Mouse (Mus musculus) small intestine, adult 2 months (tissue): Measurements from ENCODE around the gene Gm11562.
"Not testable (repeated sequence)": the region's sequence is repeated elsewhere in the genome, so short reads cannot be mapped to it uniquely, and the experiment has no call there.

Experiments
- CTCF ChIP-seq: fragments of 200-500 bp; IDR thresholded peaks from 2 replicates; pipeline ENCODE4 v1.5.1; 2012; ENCODE audit warnings: low read depth, mild to moderate bottlenecking, control low read depth, inconsistent platforms, low read length, moderate library complexity, mixed read lengths; ENCODE audit not compliant: insufficient replicate concordance, insufficient read length; ENCODE audit errors: extremely low read depth
- POLR2A ChIP-seq: fragments of 200-500 bp; IDR thresholded peaks from 2 replicates; pipeline ENCODE4 v1.6.1; 2012; ENCODE audit warnings: low read depth, mild to moderate bottlenecking, control low read depth, inconsistent platforms, low read length, moderate library complexity

GRCm38 (mm10) chr11:99597742-99598141, 22.5 kb downstream of the Gm11562 start, which contains the start of gene Krtap9-3:
- not testable (repeated sequence) for TF ChIP-seq CTCF, POLR2A
